Mouse (Mus musculus): ENCODE measurements at regions not wholly inside any gene's neighbourhood (a gene's known extent, or its start where the extent isn't known, plus 50 kb on each side); places are given as distances from the start of the nearest gene placed in this dataset.

GRCm38 (mm10) chr14:71766856-71767255, 724.8 kb downstream of the Gm9195 start:
- H3K4me2 ChIP-seq (replicated peaks; ENCODE audit: low read depth, low read length, severe bottlenecking): no peak overlapping the region
- DNase-seq (ENCODE audit: low spot score) (no peak), ATAC-seq (ENCODE audit: low FRiP score, low read depth) (no peak)
- no peaks in the 10 kb centered on the region for H3K4me1 ChIP-seq (ENCODE audit: control insufficient read depth, insufficient read depth, low read length)
- no peaks in the 10 kb centered on the region for H3K36me3 ChIP-seq (ENCODE audit: control insufficient read depth, insufficient read depth, low read length)
- no peak overlapping the region for H3K9ac ChIP-seq (ENCODE audit: low read depth, low read length, severe bottlenecking)
- no peaks in the 10 kb centered on the region for H3K27me3 ChIP-seq (ENCODE audit: control insufficient read depth, insufficient read depth, low read length)
- 83% methylated on average over 1 of the region's 1 CpGs for WGBS
- H3K27ac ChIP-seq (replicated peaks; ENCODE audit: low read depth, low read length): no peak overlapping the region
- TF ChIP-seq POLR2A (IDR thresholded peaks at IDR 0.05; ENCODE audit: borderline replicate concordance, extremely low read depth, insufficient read depth, insufficient read length): no peak
- H3K4me3 ChIP-seq (replicated peaks; ENCODE audit: low read length): no peak overlapping the region
- H3K9me3 ChIP-seq (ENCODE audit: control insufficient read depth, low read length): no peaks in the 10 kb centered on the region

GRCm38 (mm10) chr14:71728542-71728941, 763.1 kb downstream of the Gm9195 start:
- no peaks in the 10 kb centered on the region for H3K27me3 ChIP-seq (ENCODE audit: control insufficient read depth, insufficient read depth, low read length)
- no peaks in the 10 kb centered on the region for H3K9me3 ChIP-seq (ENCODE audit: control insufficient read depth, low read length)
- DNase-seq (ENCODE audit: low spot score) (no peak), ATAC-seq (ENCODE audit: low FRiP score, low read depth) (no peak)
- H3K36me3 ChIP-seq (ENCODE audit: control insufficient read depth, insufficient read depth, low read length): no peaks in the 10 kb centered on the region
- no peak overlapping the region for H3K27ac ChIP-seq (replicated peaks; ENCODE audit: low read depth, low read length)
- WGBS: 85% methylated on average over 4 of the region's 4 CpGs
- TF ChIP-seq POLR2A (IDR thresholded peaks at IDR 0.05; ENCODE audit: borderline replicate concordance, extremely low read depth, insufficient read depth, insufficient read length): no peak
- no peak overlapping the region for H3K4me3 ChIP-seq (replicated peaks; ENCODE audit: low read length)
- H3K9ac ChIP-seq (ENCODE audit: low read depth, low read length, severe bottlenecking): no peak overlapping the region
- H3K4me2 ChIP-seq (replicated peaks; ENCODE audit: low read depth, low read length, severe bottlenecking): no peak overlapping the region
- 0 out of 2 replicates have a peak, but pooled peaks cover 4% of the 10 kb centered on the region for H3K4me1 ChIP-seq (ENCODE audit: control insufficient read depth, insufficient read depth, low read length)

GRCm38 (mm10) chr14:71723526-71723925, 768.1 kb downstream of the Gm9195 start:
- H3K4me1 ChIP-seq (ENCODE audit: control insufficient read depth, insufficient read depth, low read length): peaks cover 9% of the 10 kb centered on the region; the same call in 1 of the 2 replicates
- 0 out of 2 replicates have a peak, but pooled peaks have one; percentile 37 for ATAC-seq (ENCODE audit: low FRiP score, low read depth)
- 17% methylated on average over 2 of the region's 2 CpGs for WGBS

DNA sequence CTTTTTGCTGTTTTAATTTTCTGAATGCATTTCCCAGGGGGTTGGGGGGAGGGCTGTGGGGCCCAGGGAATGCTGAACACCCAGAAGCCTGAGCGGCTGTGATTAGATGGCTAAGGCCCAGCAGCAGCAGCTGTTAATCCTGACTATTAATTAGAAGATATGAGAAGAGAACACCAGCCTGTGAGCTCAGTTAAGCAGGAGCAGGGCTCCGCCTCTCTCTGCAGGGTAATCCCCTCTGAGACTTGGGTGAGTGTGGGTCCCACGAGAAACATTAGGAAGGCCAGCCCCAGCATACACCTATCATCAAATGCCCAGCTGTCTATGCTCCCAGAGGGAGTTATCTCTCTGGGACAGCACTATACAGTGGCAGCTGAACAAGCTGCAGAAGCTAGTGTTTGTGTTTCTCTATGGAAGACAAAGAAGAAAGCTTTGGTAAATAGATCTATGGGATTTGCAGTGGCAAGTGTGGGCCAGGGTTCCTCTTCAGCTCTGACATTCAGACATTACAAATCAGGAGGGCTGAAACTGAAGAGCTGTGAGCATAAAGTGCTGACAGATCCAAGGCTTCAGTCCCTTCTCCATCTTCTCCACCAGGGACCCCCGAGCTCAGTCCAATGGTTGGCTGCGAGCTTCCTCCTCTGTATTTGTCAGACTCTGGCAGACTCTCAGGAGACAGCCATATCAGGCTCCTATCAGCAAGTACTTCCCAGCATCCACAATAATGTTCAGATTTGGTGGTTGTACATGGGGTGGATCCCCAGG, 781.9 kb downstream of the Gm9195 start:
- ATAC-seq (ENCODE audit: low FRiP score, low read depth) (no peak), DNase-seq (ENCODE audit: low spot score) (no peak)
- 60% methylated on average over 5 of the region's 5 CpGs for WGBS
- H3K4me2 ChIP-seq (replicated peaks; ENCODE audit: low read depth, low read length, severe bottlenecking): no peak overlapping the region
- no peaks in the 10 kb centered on the region for H3K36me3 ChIP-seq (ENCODE audit: control insufficient read depth, insufficient read depth, low read length)
- H3K27me3 ChIP-seq (ENCODE audit: control insufficient read depth, insufficient read depth, low read length): no peaks in the 10 kb centered on the region
- H3K4me3 ChIP-seq (replicated peaks; ENCODE audit: low read length): no peak overlapping the region
- no peak for TF ChIP-seq POLR2A (IDR thresholded peaks at IDR 0.05; ENCODE audit: borderline replicate concordance, extremely low read depth, insufficient read depth, insufficient read length)
- H3K27ac ChIP-seq (replicated peaks; ENCODE audit: low read depth, low read length): no peak overlapping the region
- H3K4me1 ChIP-seq (ENCODE audit: control insufficient read depth, insufficient read depth, low read length): no peaks in the 10 kb centered on the region
- no peaks in the 10 kb centered on the region for H3K9me3 ChIP-seq (ENCODE audit: control insufficient read depth, low read length)
- H3K9ac ChIP-seq (ENCODE audit: low read depth, low read length, severe bottlenecking): no peak overlapping the region

More at GRCm38 (mm10) chr14:71723526-71723925, 768.1 kb downstream of the Gm9195 start:
- no peak overlapping the region for H3K27ac ChIP-seq (replicated peaks; ENCODE audit: low read depth, low read length)
- H3K36me3 ChIP-seq (ENCODE audit: control insufficient read depth, insufficient read depth, low read length): no peaks in the 10 kb centered on the region
- H3K4me3 ChIP-seq (replicated peaks; ENCODE audit: low read length): no peak overlapping the region
- H3K9me3 ChIP-seq (ENCODE audit: control insufficient read depth, low read length): no peaks in the 10 kb centered on the region
- H3K4me2 ChIP-seq (replicated peaks; ENCODE audit: low read depth, low read length, severe bottlenecking): no peak overlapping the region
- no peaks in the 10 kb centered on the region for H3K27me3 ChIP-seq (ENCODE audit: control insufficient read depth, insufficient read depth, low read length)
- TF ChIP-seq POLR2A (IDR thresholded peaks at IDR 0.05; ENCODE audit: borderline replicate concordance, extremely low read depth, insufficient read depth, insufficient read length): no peak
- peak; percentile 75 for DNase-seq (ENCODE audit: low spot score)
- H3K9ac ChIP-seq (ENCODE audit: low read depth, low read length, severe bottlenecking): no peak overlapping the region

DNA sequence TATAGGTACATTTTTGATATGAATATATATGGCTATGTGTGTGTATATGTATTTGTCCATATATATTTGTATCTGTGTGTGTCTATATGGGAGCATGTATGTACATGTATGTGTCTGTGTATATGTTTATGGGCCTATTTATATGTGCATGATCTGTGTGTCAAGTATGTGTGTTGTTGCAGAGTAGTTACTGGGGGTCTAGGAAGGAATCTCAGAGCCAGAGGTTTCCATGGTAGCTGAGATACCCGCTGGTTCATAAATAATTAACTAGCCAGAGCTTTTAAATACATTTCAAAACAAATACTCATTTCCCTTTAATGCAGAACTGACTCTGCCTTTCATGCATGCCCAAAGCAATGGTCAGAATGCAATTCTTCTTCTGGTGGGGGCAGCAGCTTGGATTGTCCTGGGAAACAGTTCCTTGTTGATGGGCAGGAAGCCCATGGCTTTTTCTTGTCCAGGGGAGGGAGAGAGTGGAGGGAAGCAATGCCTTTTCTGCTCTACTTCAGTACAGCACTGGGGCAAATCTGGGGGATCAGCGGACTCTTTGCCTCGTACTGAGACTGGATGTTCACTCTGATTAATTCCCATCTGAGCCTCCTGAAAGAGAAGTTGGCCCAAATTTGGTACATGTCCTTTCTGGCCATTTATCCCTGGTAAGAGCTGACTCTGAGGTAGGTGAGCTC, 798.7 kb downstream of the Gm9195 start:
- Histone ChIP-seq H3K4me2 (replicated peaks; ENCODE audit: low read depth, low read length, severe bottlenecking) (no peak overlapping the region), H3K36me3 (ENCODE audit: control insufficient read depth, insufficient read depth, low read length) (no peaks in the 10 kb centered on the region), H3K9ac (ENCODE audit: low read depth, low read length, severe bottlenecking) (no peak overlapping the region), H3K27me3 (ENCODE audit: control insufficient read depth, insufficient read depth, low read length) (no peaks in the 10 kb centered on the region), H3K27ac (replicated peaks; ENCODE audit: low read depth, low read length) (no peak overlapping the region), H3K4me1 (ENCODE audit: control insufficient read depth, insufficient read depth, low read length) (no peaks in the 10 kb centered on the region), H3K4me3 (replicated peaks; ENCODE audit: low read length) (no peak overlapping the region), H3K9me3 (ENCODE audit: control insufficient read depth, low read length) (no peaks in the 10 kb centered on the region)
- ATAC-seq (ENCODE audit: low FRiP score, low read depth) (no peak), DNase-seq (ENCODE audit: low spot score) (no peak)
- 79% methylated on average over 3 of the region's 3 CpGs for WGBS
- no peak for TF ChIP-seq POLR2A (IDR thresholded peaks at IDR 0.05; ENCODE audit: borderline replicate concordance, extremely low read depth, insufficient read depth, insufficient read length)
